Mouse (Mus musculus) liver, adult 2 months (tissue): ENCODE results near the gene Arap2. TPM values are rescaled to one million over a fixed set of nuclear protein-coding genes. Genes with fewer than 3 reads are reported as not detected.
A peak's percentile ranks its signal among the peaks of the same experiment; 100 is the strongest.

Source experiments
- DNase-seq: peaks from one replicate; pipeline ENCODE4 v3.0.0-alpha.2; 2011; ENCODE audit warnings: low read depth, low spot score; ENCODE audit errors: extremely low read depth
- H3K27ac ChIP-seq: fragments of 200-500 bp; replicated peaks from 2 replicates; pipeline ENCODE4 v1.5.1; 2012; ENCODE audit warnings: low read depth, mild to moderate bottlenecking, control low read depth, inconsistent platforms, low read length; ENCODE audit not compliant: insufficient read depth
- H3K27me3 ChIP-seq: fragments of 200-500 bp; 2 replicates; pipeline ENCODE4 v1.6.1; 2012; ENCODE audit warnings: mild to moderate bottlenecking, moderate library complexity, low read length, inconsistent platforms; ENCODE audit not compliant: control insufficient read depth, insufficient read depth
- H3K36me3 ChIP-seq: fragments of 200-500 bp; 2 replicates; pipeline ENCODE4 v1.6.1; 2012; ENCODE audit warnings: low read length, inconsistent platforms; ENCODE audit not compliant: control insufficient read depth, insufficient read depth
- H3K4me1 ChIP-seq: fragments of 200-500 bp; 2 replicates; pipeline ENCODE4 v1.6.1; 2011; ENCODE audit warnings: low read length; ENCODE audit not compliant: control insufficient read depth, insufficient read depth
- H3K4me3 ChIP-seq: fragments of 200-500 bp; 2 replicates; pipeline ENCODE4 v1.5.1; 2011; ENCODE audit warnings: low read depth, mild to moderate bottlenecking, control low read depth, low read length, moderate library complexity; ENCODE audit not compliant: insufficient read depth
- H3K79me2 ChIP-seq: fragments of 200-500 bp; 2 replicates; pipeline ENCODE4 v1.6.1; 2012; ENCODE audit warnings: inconsistent platforms, mild to moderate bottlenecking, low read length, moderate library complexity; ENCODE audit not compliant: control insufficient read depth, insufficient read depth
- H3K9ac ChIP-seq: fragments of 200-500 bp; 2 replicates; pipeline ENCODE4 v1.6.1; 2012; ENCODE audit warnings: low read depth, mild to moderate bottlenecking, control low read depth, inconsistent platforms, low read length
- CTCF ChIP-seq: fragments of 200-500 bp; IDR thresholded peaks from 2 replicates; pipeline ENCODE4 v1.5.1; 2011; ENCODE audit warnings: low read depth, low read length, control low read depth
- POLR2A ChIP-seq: fragments of 200-500 bp; IDR thresholded peaks from 2 replicates; pipeline ENCODE4 v1.6.1; 2011; ENCODE audit warnings: low read length, control low read depth; ENCODE audit not compliant: insufficient read depth; ENCODE audit errors: extremely low read depth
- WGBS: fragments of 180-500 bp; shearing (Covaris S2); methylation state at CpG from one replicate; pipeline ENCODE4 v1.1.7; 2018; 5-methylcytosine and 5-hydroxymethylcytosine counted together
- polyA plus RNA-seq: library from polyadenylated mRNA; depleted of rRNA; stranded (reverse); fragments of >200 nt; gene quantifications from 2 replicates; pipeline ENCODE4 v1.2.3, GENCODE M21; 2012
- total RNA-seq: library from RNA; depleted of rRNA; stranded (reverse); fragments of >200 nt; gene quantifications from 2 replicates; pipeline ENCODE4 v1.2.3, GENCODE M21; 2014

Arap2 gene
- total and polyA plus RNA-seq, 2 experiments: 2.1 to 24.0 TPM

GRCm38 (mm10) chr5:62725551-62725950 is 40.4 kb downstream of the Arap2 start:
- DNase-seq: peak; percentile 84
- WGBS: 15% methylated on average over 2 of the region's 2 CpGs
- TF ChIP-seq POLR2A (no peak), CTCF (no peak)

GRCm38 (mm10) chr5:62723261-62724105 is 42.5 kb downstream of the Arap2 start:
- no peaks in the 10 kb centered on the region for H3K27me3 ChIP-seq
- H3K4me3 ChIP-seq: no peak overlapping the region
- 60% methylated on average over 3 of the region's 3 CpGs for WGBS
- H3K9ac ChIP-seq: no peak overlapping the region
- no peaks in the 10 kb centered on the region for H3K79me2 ChIP-seq
- H3K4me1 ChIP-seq: peaks cover 6% of the 10 kb centered on the region
- TF ChIP-seq CTCF: no peak
- TF ChIP-seq POLR2A: no peak
- no peaks in the 10 kb centered on the region for H3K36me3 ChIP-seq
- H3K27ac ChIP-seq: no peak overlapping the region
- DNase-seq: peak; percentile 64

More at GRCm38 (mm10) chr5:62725551-62725950, 40.4 kb downstream of the Arap2 start:
- Histone ChIP-seq H3K4me3 (no peak overlapping the region), H3K79me2 (no peaks in the 10 kb centered on the region), H3K27me3 (no peaks in the 10 kb centered on the region), H3K4me1 (peaks cover 6% of the 10 kb centered on the region), H3K27ac (no peak overlapping the region), H3K36me3 (no peaks in the 10 kb centered on the region), H3K9ac (no peak overlapping the region)

GRCm38 (mm10) chr5:62716468-62716867 is 49.5 kb downstream of the Arap2 start:
- H3K36me3 ChIP-seq: peaks cover 3% of the 10 kb centered on the region; the same call in 1 of the 2 replicates

GRCm38 (mm10) chr5:62715977-62716376 is 50.0 kb downstream of the Arap2 start:
- WGBS: 90% methylated on average over 1 of the region's 1 CpGs
- no peaks in the 10 kb centered on the region for H3K27me3 ChIP-seq
- no peak for DNase-seq
- no peak overlapping the region for H3K27ac ChIP-seq
- H3K79me2 ChIP-seq: no peaks in the 10 kb centered on the region
- H3K4me1 ChIP-seq: no peaks in the 10 kb centered on the region
- TF ChIP-seq CTCF (no peak), POLR2A (no peak)
- H3K4me3 ChIP-seq: no peak overlapping the region
- no peak overlapping the region for H3K9ac ChIP-seq
- H3K36me3 ChIP-seq: peaks cover 3% of the 10 kb centered on the region; the same call in 1 of the 2 replicates

More at GRCm38 (mm10) chr5:62716468-62716867, 49.5 kb downstream of the Arap2 start:
- TF ChIP-seq CTCF: no peak
- no peak for TF ChIP-seq POLR2A
- H3K9ac ChIP-seq: no peak overlapping the region
- no peaks in the 10 kb centered on the region for H3K4me1 ChIP-seq
- no peaks in the 10 kb centered on the region for H3K79me2 ChIP-seq
- DNase-seq: no peak
- 79% methylated on average over 3 of the region's 3 CpGs for WGBS
- H3K27me3 ChIP-seq: no peaks in the 10 kb centered on the region
- no peak overlapping the region for H3K4me3 ChIP-seq
- no peak overlapping the region for H3K27ac ChIP-seq

GRCm38 (mm10) chr5:62715436-62715835 is 50.5 kb downstream of the Arap2 start:
- Histone ChIP-seq H3K27ac (no peak overlapping the region), H3K36me3 (peaks cover 3% of the 10 kb centered on the region; the same call in 1 of the 2 replicates), H3K4me3 (no peak overlapping the region), H3K27me3 (no peaks in the 10 kb centered on the region), H3K9ac (no peak overlapping the region), H3K4me1 (no peaks in the 10 kb centered on the region), H3K79me2 (no peaks in the 10 kb centered on the region)
- 74% methylated on average over 4 of the region's 4 CpGs for WGBS
- TF ChIP-seq POLR2A (no peak), CTCF (no peak)
- DNase-seq: no peak

- Histone ChIP-seq H3K4me3 (no peak overlapping the region), H3K79me2 (no peaks in the 10 kb centered on the region), H3K4me1 (no peaks in the 10 kb centered on the region), H3K9ac (no peak overlapping the region), H3K27me3 (no peaks in the 10 kb centered on the region), H3K36me3 (peaks cover 3% of the 10 kb centered on the region; the same call in 1 of the 2 replicates), H3K27ac (no peak overlapping the region)
- 75% methylated on average over 6 of the region's 6 CpGs for WGBS
- no peak for DNase-seq
- TF ChIP-seq POLR2A: no peak
- TF ChIP-seq CTCF: no peak
Measured at GRCm38 (mm10) chr5:62710955-62711354, 55.0 kb downstream of the Arap2 start.
